Mouse (Mus musculus) myocyte (in vitro differentiated cells): Measurements from ENCODE around the gene Pigk. TPM values are rescaled to one million over a fixed set of nuclear protein-coding genes. Genes with fewer than 3 reads are reported as not detected.

Experiments used
- H3K27me3 ChIP-seq: one replicate; pipeline ENCODE4 v1.6.1; 2011; ENCODE audit not compliant: control insufficient read depth, insufficient read depth, insufficient read length
- H3K36me3 ChIP-seq: one replicate; pipeline ENCODE4 v1.6.1; 2011; ENCODE audit not compliant: control insufficient read depth, insufficient read depth
- H3K4me2 ChIP-seq: one replicate; pipeline ENCODE4 v1.6.1; 2011; ENCODE audit warnings: low read depth, control low read depth
- H3K4me3 ChIP-seq: one replicate; pipeline ENCODE4 v1.5.1; 2011; ENCODE audit warnings: mild to moderate bottlenecking, control low read depth, moderate library complexity
- H3K79me2 ChIP-seq: one replicate; pipeline ENCODE4 v1.6.1; 2011; ENCODE audit not compliant: control insufficient read depth, insufficient read depth
- H3ac ChIP-seq: one replicate; pipeline ENCODE4 v1.6.1; 2011; ENCODE audit not compliant: control insufficient read depth, insufficient read length
- CEBPB ChIP-seq: IDR thresholded peaks from 2 replicates; pipeline ENCODE4 v1.6.1; 2011; ENCODE audit warnings: mild to moderate bottlenecking, moderate library complexity; ENCODE audit not compliant: poor library complexity, insufficient read depth, severe bottlenecking
- E2F4 ChIP-seq: IDR thresholded peaks from one replicate; pipeline ENCODE4 v1.6.1; 2011; ENCODE audit warnings: mild to moderate bottlenecking, control low read depth, moderate library complexity; ENCODE audit not compliant: insufficient read depth
- MAX ChIP-seq: IDR thresholded peaks from one replicate; pipeline ENCODE4 v1.6.1; 2011; ENCODE audit warnings: low read depth, mild to moderate bottlenecking, control low read depth
- MYOD1 ChIP-seq, 3 experiments: IDR thresholded peaks; one replicate each; pipeline ENCODE4 v1.6.1; 2011; ENCODE audit warnings: control low read depth in 2 of 3, low read depth in 2 of 3, mild to moderate bottlenecking in 2 of 3, moderate library complexity in 1 of 3; ENCODE audit not compliant: insufficient read length in 2 of 3, control insufficient read depth in 1 of 3
- MYOG ChIP-seq, 3 experiments: IDR thresholded peaks; one replicate each; pipeline ENCODE4 v1.6.1; 2011; ENCODE audit warnings: control low read depth in 2 of 3, low read depth in 2 of 3, mild to moderate bottlenecking in 2 of 3; ENCODE audit not compliant: insufficient read length in 2 of 3, control insufficient read depth in 1 of 3, insufficient read depth in 1 of 3
- POLR2A ChIP-seq: IDR thresholded peaks from one replicate; pipeline ENCODE4 v1.6.1; 2011; ENCODE audit warnings: low read depth, mild to moderate bottlenecking, control low read depth, moderate library complexity; ENCODE audit not compliant: insufficient read length
- POLR2AphosphoS2 ChIP-seq: IDR thresholded peaks from one replicate; pipeline ENCODE4 v1.6.1; 2011; ENCODE audit warnings: low read depth, control low read depth; ENCODE audit not compliant: insufficient read length
- REST ChIP-seq: IDR thresholded peaks from one replicate; pipeline ENCODE4 v1.6.1; 2011; ENCODE audit warnings: mild to moderate bottlenecking, control low read depth, moderate library complexity; ENCODE audit not compliant: insufficient read depth, insufficient read length
- SRF ChIP-seq: IDR thresholded peaks from one replicate; pipeline ENCODE4 v1.6.1; 2011; ENCODE audit warnings: low read depth; ENCODE audit not compliant: control insufficient read depth, insufficient read length
- TCF12 ChIP-seq: IDR thresholded peaks from one replicate; pipeline ENCODE4 v1.6.1; 2011; ENCODE audit warnings: mild to moderate bottlenecking, control low read depth; ENCODE audit not compliant: poor library complexity, insufficient read depth, severe bottlenecking
- TCF3 ChIP-seq: IDR thresholded peaks from one replicate; pipeline ENCODE4 v1.6.1; 2011; ENCODE audit warnings: low read depth, control low read depth; ENCODE audit not compliant: insufficient read length
- USF1 ChIP-seq: IDR thresholded peaks from one replicate; pipeline ENCODE4 v1.6.1; 2011; ENCODE audit warnings: low read depth, mild to moderate bottlenecking, control low read depth, moderate library complexity
- polyA plus RNA-seq: library from polyadenylated mRNA; unstranded; fragments of >200 nt; fragmentation: generic; extraction: Trizol; gene quantifications from one replicate; pipeline ENCODE4 v1.2.1, GENCODE M21; 2012; ENCODE audit warnings: missing spikeins

Pigk gene
- polyA plus RNA-seq, 1 experiment, result 20.7 TPM

DNA sequence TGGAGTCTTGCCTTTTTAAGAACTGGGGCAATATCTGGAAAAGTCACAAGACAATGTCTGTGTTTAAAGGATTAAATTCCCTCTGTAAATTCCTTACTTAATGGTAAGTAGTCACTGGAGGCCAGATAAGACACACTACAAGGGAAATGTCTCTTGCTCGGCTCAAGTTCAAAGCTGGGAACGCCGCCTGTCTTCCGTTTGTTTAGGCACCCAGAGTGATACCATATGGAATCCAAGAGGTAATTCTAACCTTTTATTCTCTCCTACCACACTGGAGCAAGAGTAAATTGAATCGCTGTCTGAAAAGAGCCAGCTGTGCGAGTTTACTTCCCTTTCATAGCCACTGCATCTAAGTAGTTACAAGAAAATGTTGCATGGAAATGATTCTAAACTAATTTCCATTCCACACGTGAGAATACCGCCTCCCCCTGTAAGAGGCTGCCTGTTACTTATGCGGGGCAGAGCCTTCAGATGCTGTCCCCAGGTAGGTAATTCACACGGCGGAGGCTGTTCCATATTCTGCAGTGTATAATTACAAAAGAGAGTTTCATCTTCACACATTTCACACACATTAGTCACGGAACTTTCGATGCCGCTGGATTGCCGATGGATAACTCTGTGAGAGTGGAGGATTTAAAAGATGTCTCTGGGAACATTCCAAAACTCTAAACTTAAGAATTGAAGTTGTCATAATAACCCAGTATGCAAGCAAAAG is 166.4 kb downstream of the Pigk start:
- Histone ChIP-seq H3K4me3 (no peak overlapping the region), H3K4me2 (no peak overlapping the region), H3K79me2 (no peaks in the 10 kb centered on the region), H3K27me3 (no peaks in the 10 kb centered on the region), H3ac (no peak overlapping the region), H3K36me3 (no peaks in the 10 kb centered on the region)
- TF ChIP-seq REST (no peak), TCF12 (no peak), TCF3 (no peak), USF1 (no peak), MAX (no peak), POLR2AphosphoS2 (no peak), MYOG (IDR thresholded peaks at IDR 0.05; ENCODE audit: control insufficient read depth in 1 of 3, insufficient read depth in 1 of 3, insufficient read length in 2 of 3, low read depth in 2 of 3) (no peak), CEBPB (no peak)

DNA sequence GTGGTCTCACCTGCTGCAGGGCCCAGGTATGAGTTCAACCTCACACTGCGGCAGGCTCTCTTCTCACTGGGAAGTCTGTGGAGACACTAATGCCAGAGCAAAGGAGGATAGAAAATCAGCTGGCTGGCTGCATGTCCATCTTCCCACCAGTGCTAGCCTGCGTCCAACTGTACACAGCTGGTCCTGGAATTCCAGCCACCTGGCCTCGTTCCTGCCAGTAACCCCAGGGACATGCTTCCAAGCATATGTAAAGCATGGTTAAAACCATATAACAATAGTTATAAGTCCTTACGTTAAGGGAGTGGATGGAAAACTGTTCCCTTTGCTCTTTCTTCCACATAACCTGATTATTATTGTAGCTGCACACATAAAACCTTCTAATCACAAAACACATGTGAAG is 167.8 kb downstream of the Pigk start:
- no peak overlapping the region for H3K4me2 ChIP-seq
- H3K79me2 ChIP-seq, result no peaks in the 10 kb centered on the region
- no peak overlapping the region for H3ac ChIP-seq
- H3K27me3 ChIP-seq, result no peaks in the 10 kb centered on the region
- no peaks in the 10 kb centered on the region for H3K36me3 ChIP-seq
- H3K4me3 ChIP-seq, result no peak overlapping the region
- no peak for TF ChIP-seq TCF3
- TF ChIP-seq E2F4, result no peak
- no peak for TF ChIP-seq POLR2AphosphoS2
- no peak for TF ChIP-seq SRF
- no peak for TF ChIP-seq MAX

DNA sequence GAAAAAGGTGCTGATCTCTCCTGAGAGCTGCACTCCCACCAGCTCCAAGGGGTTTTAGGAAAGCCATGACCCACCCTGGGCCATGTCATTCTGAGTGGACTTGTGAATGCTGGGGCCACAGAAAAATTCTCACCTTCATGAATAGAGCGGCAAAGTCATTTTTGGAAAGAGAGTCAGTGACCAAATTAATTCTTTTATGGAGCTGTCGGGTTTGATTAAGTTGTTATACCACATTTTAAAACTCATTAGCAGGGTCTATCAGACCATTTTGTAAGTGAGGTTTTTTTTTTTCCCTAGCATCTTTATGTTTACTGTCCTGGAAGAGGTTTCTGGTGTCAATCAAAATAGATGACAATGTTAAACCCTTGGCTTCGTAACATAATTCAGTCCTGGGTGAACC is 169.7 kb downstream of the Pigk start:
- Histone ChIP-seq H3K4me2 (no peak overlapping the region), H3K36me3 (no peaks in the 10 kb centered on the region), H3K79me2 (no peaks in the 10 kb centered on the region), H3K27me3 (no peaks in the 10 kb centered on the region), H3K4me3 (no peak overlapping the region), H3ac (no peak overlapping the region)
- TF ChIP-seq E2F4, result no peak
- no peak for TF ChIP-seq TCF3
- TF ChIP-seq USF1, result no peak
- TF ChIP-seq REST, result no peak
- TF ChIP-seq SRF, result no peak

DNA sequence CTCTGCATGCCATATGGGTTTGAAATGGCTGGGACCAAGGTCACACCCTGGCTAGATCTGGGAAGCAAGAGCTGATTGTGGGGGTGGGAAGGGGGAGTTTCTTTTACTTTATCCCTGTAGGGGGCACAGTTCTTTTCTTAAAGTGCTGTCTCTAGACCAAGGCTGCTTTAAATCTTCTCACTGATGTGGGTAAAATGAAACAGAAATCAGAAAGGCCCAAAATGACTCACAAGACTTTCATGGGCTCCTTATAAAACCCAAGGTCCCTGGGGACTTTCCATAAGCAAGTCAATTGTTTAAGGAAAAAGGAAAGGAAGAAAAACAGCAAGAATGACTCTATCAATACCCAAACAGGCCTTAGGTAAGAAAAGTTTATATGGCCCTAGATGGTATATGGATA is 172.8 kb downstream of the Pigk start:
- Histone ChIP-seq H3K4me2 (no peak overlapping the region), H3K79me2 (no peaks in the 10 kb centered on the region), H3K4me3 (no peak overlapping the region), H3ac (no peak overlapping the region), H3K36me3 (no peaks in the 10 kb centered on the region), H3K27me3 (no peaks in the 10 kb centered on the region)
- TF ChIP-seq MYOD1 (IDR thresholded peaks at IDR 0.05; ENCODE audit: control insufficient read depth in 1 of 3, insufficient read length in 2 of 3, low read depth in 2 of 3), result no peak
- no peak for TF ChIP-seq MAX
- no peak for TF ChIP-seq SRF
- no peak for TF ChIP-seq USF1
- TF ChIP-seq POLR2A, result no peak
- no peak for TF ChIP-seq POLR2AphosphoS2
- no peak for TF ChIP-seq TCF3
- no peak for TF ChIP-seq CEBPB
- no peak for TF ChIP-seq E2F4

DNA sequence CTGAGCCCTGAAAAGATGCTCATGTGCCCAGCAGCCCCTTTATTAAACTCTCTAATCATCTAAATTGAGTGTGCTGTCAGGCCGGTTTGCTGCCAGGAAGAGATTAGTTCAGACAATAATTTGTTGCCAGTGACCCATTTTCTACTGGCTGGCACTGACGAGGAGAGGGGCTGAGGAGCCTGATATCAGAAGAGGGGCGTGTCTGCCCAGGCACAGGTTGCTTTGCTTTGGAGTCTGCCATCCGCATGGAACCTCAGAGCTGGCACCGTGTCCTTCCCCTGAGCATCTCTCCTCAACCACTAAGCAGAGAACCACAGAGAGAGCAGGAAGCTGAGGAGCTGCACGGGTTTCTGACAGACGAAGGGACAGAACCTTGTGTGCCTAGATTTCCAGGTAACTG is 174.2 kb downstream of the Pigk start:
- Histone ChIP-seq H3K4me3 (no peak overlapping the region), H3K4me2 (no peak overlapping the region), H3K79me2 (no peaks in the 10 kb centered on the region), H3K27me3 (no peaks in the 10 kb centered on the region), H3ac (no peak overlapping the region), H3K36me3 (no peaks in the 10 kb centered on the region)
- TF ChIP-seq POLR2A (no peak), TCF12 (no peak), POLR2AphosphoS2 (no peak), USF1 (no peak), MYOG (IDR thresholded peaks at IDR 0.05; ENCODE audit: control insufficient read depth in 1 of 3, insufficient read depth in 1 of 3, insufficient read length in 2 of 3, low read depth in 2 of 3) (no peak), MAX (no peak), REST (no peak), E2F4 (no peak), SRF (no peak), CEBPB (no peak), TCF3 (no peak), MYOD1 (IDR thresholded peaks at IDR 0.05; ENCODE audit: control insufficient read depth in 1 of 3, insufficient read length in 2 of 3, low read depth in 2 of 3) (no peak)

DNA sequence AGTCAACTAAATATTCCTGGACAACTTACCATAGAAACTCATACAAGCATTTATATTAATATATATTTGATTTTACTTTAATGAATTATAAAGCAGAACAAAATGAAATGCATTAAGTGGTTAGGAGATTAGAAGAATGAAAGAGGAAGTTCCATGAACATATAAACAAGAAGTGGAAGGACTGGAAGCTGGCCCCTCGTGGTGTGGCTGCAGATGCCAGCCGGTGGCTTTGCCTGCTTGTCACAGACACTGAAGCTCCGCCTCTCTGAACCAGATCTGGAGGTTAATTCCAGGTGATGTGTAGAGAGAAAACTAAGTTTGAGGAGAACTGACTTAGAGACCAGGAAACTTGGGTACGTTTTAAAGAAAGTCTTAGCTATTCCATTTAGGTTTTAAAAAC is 181.0 kb downstream of the Pigk start:
- H3K36me3 ChIP-seq, result no peaks in the 10 kb centered on the region
- H3ac ChIP-seq, result no peak overlapping the region
- no peak overlapping the region for H3K4me2 ChIP-seq
- no peaks in the 10 kb centered on the region for H3K79me2 ChIP-seq
- no peak overlapping the region for H3K4me3 ChIP-seq
- no peaks in the 10 kb centered on the region for H3K27me3 ChIP-seq
- TF ChIP-seq POLR2A (no peak), MYOD1 (IDR thresholded peaks at IDR 0.05; ENCODE audit: control insufficient read depth in 1 of 3, insufficient read length in 2 of 3, low read depth in 2 of 3) (no peak), USF1 (no peak), MYOG (IDR thresholded peaks at IDR 0.05; ENCODE audit: control insufficient read depth in 1 of 3, insufficient read depth in 1 of 3, insufficient read length in 2 of 3, low read depth in 2 of 3) (no peak), TCF3 (no peak), REST (no peak), POLR2AphosphoS2 (no peak), E2F4 (no peak), MAX (no peak), TCF12 (no peak), SRF (no peak), CEBPB (no peak)
